Mouse (Mus musculus): ENCODE measurements around the gene Kifap3.

- no peak for TF ChIP-seq CTCF (IDR thresholded peaks at IDR 0.05; ENCODE audit: borderline replicate concordance, extremely low read depth, insufficient read depth, insufficient read length)
- no peak for TF ChIP-seq POLR2A (IDR thresholded peaks at IDR 0.05; ENCODE audit: borderline replicate concordance, extremely low read depth, insufficient read depth, insufficient read length, poor library complexity, severe bottlenecking)
Measured at GRCm38 (mm10) chr1:163931801-163932200, 152.4 kb downstream of the Kifap3 start.

Data from brain, embryonic 14.5 days (tissue).